Mouse (Mus musculus): ENCODE results near the gene Nbr1. TPM values are rescaled to one million over a fixed set of nuclear protein-coding genes. Genes with fewer than 3 reads are reported as not detected.

Nbr1 gene
- total and polyA plus RNA-seq, 3 experiments, result 38.6 to 52.3 TPM; not detected in 1

- TF ChIP-seq CHD2 (IDR thresholded peaks at IDR 0.05; ENCODE audit: low read length) (no peak), POLR2AphosphoS5 (IDR thresholded peaks at IDR 0.05; ENCODE audit: borderline replicate concordance, low read depth, low read length) (no peak), NRF1 (IDR thresholded peaks at IDR 0.05; ENCODE audit: insufficient read depth, low read depth, low read length, poor library complexity, severe bottlenecking) (no peak), BHLHE40 (IDR thresholded peaks at IDR 0.05; ENCODE audit: borderline replicate concordance, low read depth, low read length) (0 out of 2 replicates have a peak, but pooled peaks have one; percentile 17), TCF12 (IDR thresholded peaks at IDR 0.05; ENCODE audit: low read depth, low read length) (no peak; the same call in 1 of the 2 replicates), ETS1 (IDR thresholded peaks at IDR 0.05; ENCODE audit: low read depth, low read length) (peak; percentile 57; the same call in 1 of the 2 replicates), POLR2A (IDR thresholded peaks at IDR 0.05; ENCODE audit: control insufficient read depth in 1 of 2, insufficient read depth in 1 of 2, low read depth in 1 of 2, low read length in 2 of 2, poor library complexity in 1 of 2) (no peak), HCFC1 (IDR thresholded peaks at IDR 0.05; ENCODE audit: low read depth, low read length) (peak; percentile 71), RCOR1 (IDR thresholded peaks at IDR 0.05; ENCODE audit: low read depth, low read length) (0 out of 2 replicates have a peak, but pooled peaks have one; percentile 14), SIN3A (IDR thresholded peaks at IDR 0.05; ENCODE audit: low read length) (peak; percentile 96), SMC3 (IDR thresholded peaks at IDR 0.05; ENCODE audit: low read depth, low read length) (peak; percentile 76), TBP (IDR thresholded peaks at IDR 0.05; ENCODE audit: low read depth, low read length) (peak; percentile 52; the same call in 1 of the 2 replicates), ZKSCAN1 (IDR thresholded peaks at IDR 0.05; ENCODE audit: low read depth, low read length) (no peak), USF2 (IDR thresholded peaks at IDR 0.05; ENCODE audit: borderline replicate concordance in 1 of 2, insufficient read depth in 1 of 2, low read depth in 1 of 2, low read length in 2 of 2) (no peak), MYC (IDR thresholded peaks at IDR 0.05; ENCODE audit: low read depth, low read length) (peak; percentile 99), POLR2AphosphoS2 (IDR thresholded peaks at IDR 0.05; ENCODE audit: low read length) (no peak), MAZ (IDR thresholded peaks at IDR 0.05; ENCODE audit: low read depth, low read length) (peak; percentile 58; the same call in 1 of the 2 replicates), USF1 (IDR thresholded peaks at IDR 0.05; ENCODE audit: low read depth, low read length) (peak; percentile 47), KAT2A (conservative IDR thresholded peaks at IDR 0.05; ENCODE audit: low read depth, low read length) (0 out of 2 replicates have a peak, but pooled peaks have one; percentile 13), MXI1 (IDR thresholded peaks at IDR 0.05; ENCODE audit: low read depth, low read length) (peak; percentile 90), MEF2A (IDR thresholded peaks at IDR 0.05; ENCODE audit: extremely low read depth, insufficient replicate concordance, low read depth, low read length, poor library complexity, severe bottlenecking) (no peak), MYB (IDR thresholded peaks at IDR 0.05; ENCODE audit: low read depth, low read length) (peak; percentile 1; the same call in 1 of the 2 replicates)
Observed at GRCm38 (mm10) chr11:101562391-101562790, 10.4 kb downstream of the Nbr1 start (continued).

GRCm38 (mm10) chr11:101568421-101568820 is 16.5 kb downstream of the Nbr1 start:
- Histone ChIP-seq H3K27ac (ENCODE audit: control insufficient read depth, low read depth, low read length) (no peak overlapping the region), H3K9ac (ENCODE audit: control insufficient read depth, low read depth, low read length, poor library complexity, severe bottlenecking) (no peak overlapping the region), H3K4me3 (ENCODE audit: control insufficient read depth in 1 of 2, insufficient read depth in 1 of 2, low read depth in 2 of 2, low read length in 2 of 2) (no peak overlapping the region), H3K9me3 (replicated peaks; ENCODE audit: insufficient read depth, low read length) (no peaks in the 10 kb centered on the region), H3K27me3 (ENCODE audit: control insufficient read depth in 1 of 2, insufficient read depth in 2 of 2, low read length in 2 of 2) (no peaks in the 10 kb centered on the region), H3K79me2 (ENCODE audit: control insufficient read depth, insufficient read depth, low read length, poor library complexity) (no peaks in the 10 kb centered on the region), H3K4me1 (ENCODE audit: control insufficient read depth in 1 of 2, insufficient read depth in 2 of 2, low read length in 2 of 2) (no peaks in the 10 kb centered on the region), H3K36me3 (ENCODE audit: control insufficient read depth in 1 of 2, insufficient read depth in 2 of 2, low read length in 2 of 2) (peaks cover 0 to 43% of the 10 kb centered on the region in 2 experiments; a peak in 2 of 4 replicates)
- no peak for DNase-seq (ENCODE audit: low read depth, low spot score)
- TF ChIP-seq ZC3H11A (IDR thresholded peaks at IDR 0.05; ENCODE audit: low read depth, low read length), result no peak
- no peak for TF ChIP-seq NELFE (IDR thresholded peaks at IDR 0.05; ENCODE audit: low read depth, low read length)
- no peak for TF ChIP-seq USF1 (IDR thresholded peaks at IDR 0.05; ENCODE audit: low read depth, low read length)
- no peak for TF ChIP-seq SIN3A (IDR thresholded peaks at IDR 0.05; ENCODE audit: low read length)
- TF ChIP-seq HCFC1 (IDR thresholded peaks at IDR 0.05; ENCODE audit: low read depth, low read length), result no peak
